Mouse (Mus musculus) embryonic facial prominence, embryonic 15.5 days (tissue): ENCODE data around the gene Gpr85. TPM values are rescaled to one million over a fixed set of nuclear protein-coding genes. Genes with fewer than 3 reads are reported as not detected.
"Not testable (repeated sequence)": the region's sequence is repeated elsewhere in the genome, so short reads cannot be mapped to it uniquely, and the experiment has no call there.

Experiments used
- ATAC-seq: fragments of 200-750 bp; cut with Nextera tagmentation; 2 replicates; pipeline ENCODE4 v1.8.0; 2017; ENCODE audit warnings: low read depth, moderate TSS enrichment; ENCODE audit not compliant: insufficient number of reproducible peaks, low FRiP score, low TSS enrichment
- H3K27ac ChIP-seq: fragments of 300-500 bp; sonication (generic); replicated peaks from 2 replicates; pipeline ENCODE4 v1.5.1; 2015; ENCODE audit warnings: mild to moderate bottlenecking, inconsistent platforms
- H3K27me3 ChIP-seq: fragments of 300-500 bp; sonication (generic); 2 replicates; pipeline ENCODE4 v1.6.1; 2015; ENCODE audit warnings: inconsistent platforms
- H3K36me3 ChIP-seq: fragments of 300-500 bp; sonication (generic); 2 replicates; pipeline ENCODE4 v1.6.1; 2015; ENCODE audit warnings: mild to moderate bottlenecking, inconsistent platforms
- H3K4me1 ChIP-seq: fragments of 300-500 bp; sonication (generic); 2 replicates; pipeline ENCODE4 v1.6.1; 2015; ENCODE audit warnings: inconsistent platforms
- H3K4me2 ChIP-seq: fragments of 300-500 bp; sonication (generic); replicated peaks from 2 replicates; pipeline ENCODE4 v1.6.1; 2015; ENCODE audit warnings: mild to moderate bottlenecking, inconsistent platforms
- H3K4me3 ChIP-seq: fragments of 300-500 bp; sonication (generic); replicated peaks from 2 replicates; pipeline ENCODE4 v1.5.1; 2015; ENCODE audit warnings: mild to moderate bottlenecking, inconsistent platforms
- H3K9ac ChIP-seq: fragments of 300-500 bp; sonication (generic); 2 replicates; pipeline ENCODE4 v1.6.1; 2015; ENCODE audit warnings: inconsistent platforms
- H3K9me3 ChIP-seq: fragments of 300-500 bp; sonication (generic); replicated peaks from 2 replicates; pipeline ENCODE4 v1.6.1; 2016; ENCODE audit warnings: inconsistent platforms
- WGBS: fragments of 180-500 bp; shearing (Covaris S2); methylation state at CpG from one replicate; pipeline ENCODE4 v1.1.7; 2015; 5-methylcytosine and 5-hydroxymethylcytosine counted together
- polyA plus RNA-seq: library from polyadenylated mRNA; unstranded; fragments of >200 nt; fragmentation: Nextera tagmentation; extraction: Ambion mirVana; gene quantifications from 2 replicates; pipeline ENCODE4 v1.2.1, GENCODE M21; 2015

The Gpr85 gene
- polyA plus RNA-seq, 1 experiment from 2014 or later = 4.6 TPM

DNA sequence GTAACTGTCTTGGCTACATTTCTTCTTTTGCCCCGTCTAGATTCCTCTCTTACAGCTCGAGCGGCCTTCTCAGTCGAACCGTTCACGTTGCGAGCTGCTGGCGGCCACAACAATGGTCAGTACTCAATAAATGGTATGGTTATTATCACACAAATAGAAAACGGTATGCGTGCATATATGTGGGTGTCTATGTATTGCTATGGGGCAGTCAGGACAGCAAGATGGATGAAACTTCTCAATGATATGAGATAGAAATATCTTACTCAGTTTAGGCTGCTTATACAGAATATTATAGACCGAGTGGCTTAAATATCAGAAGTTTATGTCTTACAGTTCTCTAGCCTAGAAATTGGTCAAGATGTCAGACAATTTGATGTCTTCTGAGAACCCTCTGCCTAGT, 14.5 kb upstream of the Gpr85 start:
- H3K36me3 ChIP-seq = no peaks in the 10 kb centered on the region
- no peak overlapping the region for H3K27ac ChIP-seq
- H3K27me3 ChIP-seq = no peaks in the 10 kb centered on the region
- no peak overlapping the region for H3K9ac ChIP-seq
- no peak overlapping the region for H3K4me2 ChIP-seq
- WGBS = 22% methylated on average over 11 of the region's 11 CpGs
- no peaks in the 10 kb centered on the region for H3K9me3 ChIP-seq
- no peak for ATAC-seq
- H3K4me3 ChIP-seq = no peak overlapping the region
- no peaks in the 10 kb centered on the region for H3K4me1 ChIP-seq

DNA sequence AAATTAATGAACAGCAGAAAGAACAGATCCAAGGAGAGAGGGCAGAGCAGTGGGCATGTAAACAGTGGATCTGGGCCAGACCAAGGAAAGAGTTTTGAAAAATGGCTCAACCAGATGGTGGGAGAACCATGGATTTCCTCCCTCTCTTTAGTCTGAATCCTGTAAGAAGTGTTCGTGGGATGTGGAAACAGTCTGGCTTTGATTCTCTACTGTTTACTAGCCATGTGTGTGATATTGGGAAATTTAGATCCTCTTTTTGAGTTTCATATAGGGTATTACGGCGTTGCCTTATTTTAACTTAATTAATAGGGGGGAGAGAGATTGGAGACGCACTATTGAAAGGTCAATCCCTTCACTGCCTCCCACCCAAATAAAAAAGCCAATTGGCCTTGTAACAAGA, 13.5 kb upstream of the Gpr85 start:
- no peak overlapping the region for H3K27ac ChIP-seq
- H3K4me1 ChIP-seq = no peaks in the 10 kb centered on the region
- no peaks in the 10 kb centered on the region for H3K9me3 ChIP-seq
- H3K27me3 ChIP-seq = no peaks in the 10 kb centered on the region
- no peak overlapping the region for H3K4me2 ChIP-seq
- no peak overlapping the region for H3K9ac ChIP-seq
- H3K4me3 ChIP-seq = no peak overlapping the region
- WGBS = 70% methylated on average over 4 of the region's 4 CpGs
- no peaks in the 10 kb centered on the region for H3K36me3 ChIP-seq
- no peak for ATAC-seq

DNA sequence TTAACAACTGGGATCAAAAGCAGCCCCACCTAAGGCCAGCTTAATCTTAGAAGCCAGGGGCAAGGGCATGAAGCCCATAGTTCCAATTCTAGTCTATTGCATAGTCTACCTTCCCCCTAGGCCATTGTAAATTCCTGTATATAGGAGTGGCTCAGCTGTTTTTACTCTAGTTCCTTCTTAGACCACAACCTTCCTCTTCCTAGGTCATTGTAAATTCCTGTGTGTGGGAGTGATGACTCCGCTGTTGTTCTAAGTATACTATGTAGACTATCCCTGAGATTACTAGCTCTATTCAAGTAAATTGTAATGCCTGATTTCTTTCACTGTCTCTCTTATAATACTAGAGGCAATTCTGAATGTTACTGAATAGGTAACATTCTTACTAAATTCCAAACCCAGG, 6.3 kb upstream of the Gpr85 start:
- not testable (repeated sequence) for ATAC-seq
- WGBS = 98% methylated on average over 1 of the region's 1 CpGs

DNA sequence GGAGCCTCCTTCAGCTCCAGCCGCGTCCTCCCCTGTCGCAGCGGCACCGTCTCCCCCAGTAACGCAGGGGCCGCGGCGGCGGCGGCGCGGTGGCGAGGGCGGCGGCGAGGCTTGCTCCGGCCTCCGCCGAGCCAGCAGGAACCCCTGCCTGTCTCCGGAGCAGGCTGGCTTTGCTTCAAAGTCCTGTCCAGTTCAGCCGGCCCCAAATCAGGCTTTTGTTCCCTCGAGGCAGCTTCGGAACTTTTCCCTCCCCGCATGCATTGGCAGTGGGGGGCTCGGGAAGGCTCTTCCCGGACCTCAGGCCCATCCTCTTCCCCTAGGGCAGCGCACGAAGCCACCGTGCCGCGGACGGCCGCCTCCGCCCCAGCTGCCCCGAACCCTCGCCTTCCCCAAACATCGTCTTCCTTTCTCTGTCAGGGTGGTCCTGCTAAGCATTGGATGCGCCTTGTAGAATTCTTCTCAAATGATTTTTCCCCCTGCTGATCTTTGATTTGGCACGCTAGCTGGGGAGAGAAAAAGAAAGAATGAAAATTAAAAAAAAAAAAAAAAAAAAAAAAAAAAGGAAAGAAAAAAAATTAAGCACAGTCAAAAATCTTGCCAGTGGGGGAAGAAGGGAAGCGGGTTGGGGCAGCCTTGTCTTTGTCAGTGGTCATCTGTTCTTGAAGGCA, 931 bp downstream of the Gpr85 start:
- WGBS = under 1% methylated on average over 41 of the region's 41 CpGs
- Histone ChIP-seq H3K4me1 (peaks cover 5% of the 10 kb centered on the region; the same call in 1 of the 2 replicates), H3K27ac (peak overlapping the region; percentile 81), H3K9me3 (no peaks in the 10 kb centered on the region), H3K27me3 (no peaks in the 10 kb centered on the region), H3K4me3 (peak overlapping the region; percentile 68), H3K9ac (peak overlapping the region; percentile 70), H3K4me2 (peak overlapping the region; percentile 90), H3K36me3 (no peaks in the 10 kb centered on the region)
- peak; percentile 82; the same call in 1 of the 2 replicates for ATAC-seq

More for the DNA sequence above, 6.3 kb upstream of the Gpr85 start:
- not testable (repeated sequence) for H3K9ac ChIP-seq, H3K36me3 ChIP-seq, H3K4me1 ChIP-seq, H3K9me3 ChIP-seq, H3K27ac ChIP-seq, H3K4me3 ChIP-seq, H3K27me3 ChIP-seq, H3K4me2 ChIP-seq

DNA sequence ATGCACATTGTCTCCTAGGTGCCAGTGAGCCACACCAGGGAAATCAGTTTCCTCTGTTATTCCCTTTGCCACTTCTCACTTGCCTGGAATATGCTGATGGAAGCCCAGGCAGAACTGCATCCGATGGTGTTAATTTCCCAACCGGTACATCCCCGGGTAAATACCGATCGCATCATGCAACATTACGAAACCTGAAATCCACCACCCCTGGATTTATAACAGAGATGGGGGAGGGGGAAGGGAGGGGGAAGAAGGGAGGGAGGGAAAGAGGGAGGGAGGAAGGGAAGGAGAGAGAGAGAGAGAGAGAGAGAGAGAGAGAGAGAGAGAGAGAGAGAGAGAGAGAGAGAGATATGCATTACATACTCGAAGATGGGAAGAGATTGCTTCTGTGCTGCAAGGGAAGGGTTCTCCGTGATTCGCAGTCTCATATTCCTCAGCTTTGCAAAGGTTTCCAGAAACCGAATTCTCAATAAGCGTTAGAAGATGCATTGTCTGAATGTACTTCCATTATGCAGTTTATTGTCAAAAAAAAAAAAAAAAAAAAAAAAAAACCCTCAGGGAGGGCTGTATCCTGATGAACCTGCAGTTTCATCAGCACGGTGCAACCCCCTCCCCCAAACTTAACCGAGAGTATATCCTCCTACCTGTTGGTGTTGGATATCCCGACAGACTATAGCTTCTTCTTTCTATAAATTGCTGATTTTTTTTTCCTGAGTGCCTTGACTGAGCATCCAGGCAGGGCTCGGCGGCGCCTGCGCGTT, 1.6 kb downstream of the Gpr85 start:
- WGBS = under 1% methylated on average over 19 of the region's 19 CpGs
- peak overlapping the region; percentile 81; the same call in 1 of the 2 replicates for H3K27ac ChIP-seq
- H3K9me3 ChIP-seq = no peaks in the 10 kb centered on the region
- no peak for ATAC-seq
- peak overlapping the region; percentile 70 for H3K9ac ChIP-seq
- peaks cover 5% of the 10 kb centered on the region; the same call in 1 of the 2 replicates for H3K4me1 ChIP-seq
- H3K4me2 ChIP-seq = peak overlapping the region; percentile 90
- no peaks in the 10 kb centered on the region for H3K36me3 ChIP-seq
- H3K4me3 ChIP-seq = peak overlapping the region; percentile 68
- no peaks in the 10 kb centered on the region for H3K27me3 ChIP-seq

DNA sequence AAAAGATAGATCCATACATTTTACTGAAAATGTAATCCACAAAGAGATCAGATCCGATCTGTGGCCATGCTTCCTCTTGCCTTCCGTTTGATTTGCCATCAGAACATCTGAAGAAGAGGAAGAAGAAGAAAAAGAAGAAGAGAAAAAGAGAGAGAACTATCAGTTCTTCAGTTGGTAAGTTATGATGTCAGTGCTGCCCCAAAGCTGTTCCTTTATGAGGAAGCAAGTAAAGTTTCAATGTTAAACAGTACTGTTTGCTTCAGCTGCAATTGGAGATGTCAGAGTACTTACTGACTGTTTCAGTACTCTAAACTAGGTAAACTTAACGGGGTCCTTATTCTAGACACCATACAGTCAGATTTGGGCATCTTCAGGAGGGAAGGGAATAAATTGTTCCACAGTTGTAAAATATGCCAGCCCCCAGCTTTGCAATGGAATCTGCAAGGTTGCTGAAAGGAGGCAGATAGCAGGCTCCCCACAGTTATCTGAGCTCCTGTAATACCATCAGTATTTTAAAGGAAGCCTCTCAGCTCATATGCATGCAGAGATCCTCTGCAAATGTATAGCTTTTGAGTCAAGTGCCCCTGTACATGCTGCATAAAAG, 2.7 kb downstream of the Gpr85 start:
- H3K4me1 ChIP-seq = peaks cover 5% of the 10 kb centered on the region; the same call in 1 of the 2 replicates
- no peaks in the 10 kb centered on the region for H3K27me3 ChIP-seq
- H3K27ac ChIP-seq = no peak overlapping the region
- H3K4me3 ChIP-seq = peak overlapping the region; percentile 68; the same call in 1 of the 2 replicates
- H3K4me2 ChIP-seq = no peak overlapping the region
- 63% methylated on average over 3 of the region's 3 CpGs for WGBS
- no peaks in the 10 kb centered on the region for H3K9me3 ChIP-seq
- no peak overlapping the region for H3K9ac ChIP-seq
- H3K36me3 ChIP-seq = no peaks in the 10 kb centered on the region
- no peak for ATAC-seq

DNA sequence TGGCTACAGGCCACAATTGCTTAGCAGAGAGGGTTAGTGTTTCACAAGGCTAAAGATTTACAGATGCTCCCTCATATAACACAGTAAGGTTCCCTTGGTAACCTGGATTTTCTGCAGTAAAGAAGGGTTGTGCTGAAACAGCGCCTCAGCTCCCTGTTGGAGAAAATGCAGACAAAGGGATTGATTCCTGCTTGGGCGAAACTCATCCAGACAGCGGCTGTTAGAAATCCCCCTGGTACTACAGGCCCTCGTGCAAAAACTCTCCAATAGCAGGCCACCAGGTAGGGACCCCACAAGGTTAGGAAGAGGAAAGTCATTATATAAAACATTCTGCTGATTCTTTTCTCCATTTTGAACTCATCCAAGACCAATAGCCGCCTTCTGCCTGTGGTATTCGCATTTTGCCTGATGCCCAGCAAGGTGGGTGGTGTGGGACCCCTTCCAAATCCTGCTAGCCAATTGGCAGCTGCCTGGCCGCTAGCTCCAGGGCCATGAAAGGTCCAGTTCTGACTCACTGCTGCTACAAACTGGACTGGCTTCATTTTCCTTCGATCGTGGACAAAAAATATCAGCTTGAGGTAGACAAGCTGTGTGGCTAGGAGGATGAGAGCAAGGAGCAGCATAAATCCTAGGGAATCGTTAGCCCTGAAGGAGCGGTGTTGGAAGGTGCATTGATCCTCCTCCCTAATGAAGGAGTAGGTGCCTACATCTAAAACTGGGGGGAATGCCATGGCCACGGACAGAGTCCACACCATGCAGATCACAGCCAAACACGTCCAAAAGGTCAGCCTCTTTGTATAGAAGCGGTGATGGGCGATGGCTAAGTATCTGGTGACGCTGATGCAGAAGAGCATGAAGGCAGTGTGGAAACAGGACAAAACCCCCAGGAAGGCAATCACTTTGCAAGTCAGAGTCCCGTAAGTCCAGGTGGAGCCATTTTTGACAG, 3.7 kb downstream of the Gpr85 start:
- H3K27ac ChIP-seq = no peak overlapping the region
- no peaks in the 10 kb centered on the region for H3K9me3 ChIP-seq
- H3K4me2 ChIP-seq = no peak overlapping the region
- no peaks in the 10 kb centered on the region for H3K36me3 ChIP-seq
- ATAC-seq = no peak; the same call in 1 of the 2 replicates
- no peak overlapping the region for H3K4me3 ChIP-seq
- no peaks in the 10 kb centered on the region for H3K27me3 ChIP-seq
- H3K4me1 ChIP-seq = peaks cover 5% of the 10 kb centered on the region; the same call in 1 of the 2 replicates
- 61% methylated on average over 17 of the region's 17 CpGs for WGBS
- no peak overlapping the region for H3K9ac ChIP-seq

DNA sequence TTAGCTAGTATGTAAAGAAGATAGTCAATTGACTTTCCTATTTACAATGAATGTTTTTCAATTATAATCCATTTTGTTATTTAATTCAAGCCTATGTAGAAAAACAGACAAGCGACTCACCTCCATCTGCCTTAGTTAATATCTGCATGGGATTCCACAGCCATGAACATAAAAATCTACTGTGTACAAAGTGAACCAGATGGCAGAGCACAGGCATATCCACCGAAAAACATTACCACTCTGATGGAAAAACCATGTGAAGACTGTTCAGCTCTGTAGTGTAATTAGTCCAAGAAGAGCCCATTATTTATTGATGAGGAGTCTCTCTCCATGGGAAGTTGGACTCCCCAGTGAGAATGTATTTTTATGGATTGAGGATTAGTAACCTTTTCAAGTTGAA, 7.0 kb downstream of the Gpr85 start:
- H3K27ac ChIP-seq = no peak overlapping the region
- H3K9ac ChIP-seq = no peak overlapping the region
- H3K4me1 ChIP-seq = peaks cover 5% of the 10 kb centered on the region; the same call in 1 of the 2 replicates
- no peaks in the 10 kb centered on the region for H3K36me3 ChIP-seq
- H3K27me3 ChIP-seq = no peaks in the 10 kb centered on the region
- ATAC-seq = no peak
- 74% methylated on average over 2 of the region's 2 CpGs for WGBS
- no peak overlapping the region for H3K4me2 ChIP-seq
- H3K9me3 ChIP-seq = no peaks in the 10 kb centered on the region
- no peak overlapping the region for H3K4me3 ChIP-seq

DNA sequence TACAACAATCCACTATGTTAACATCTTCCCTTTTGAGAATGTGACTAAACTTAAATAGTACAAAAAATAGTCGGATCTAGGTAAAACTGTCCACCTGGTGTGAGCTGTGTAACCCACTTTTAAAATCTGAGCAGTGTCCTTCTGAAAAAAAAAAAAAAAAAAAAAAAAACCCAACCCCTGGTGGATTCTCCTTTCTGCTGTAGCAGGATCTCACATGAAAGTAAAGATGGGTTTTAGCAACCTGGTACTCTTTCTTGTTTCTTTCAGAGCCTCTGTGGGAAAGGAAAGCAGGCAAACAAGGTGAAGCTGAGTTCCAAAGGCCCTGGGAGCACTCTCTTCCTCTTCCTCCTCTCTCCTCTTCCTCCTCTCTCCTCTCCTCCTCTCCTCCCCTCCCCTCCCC, 10.9 kb downstream of the Gpr85 start:
- H3K27me3 ChIP-seq = no peaks in the 10 kb centered on the region
- no peak overlapping the region for H3K27ac ChIP-seq
- WGBS = 74% methylated on average over 1 of the region's 1 CpGs
- no peak overlapping the region for H3K9ac ChIP-seq
- no peak for ATAC-seq
- H3K36me3 ChIP-seq = no peaks in the 10 kb centered on the region
- no peaks in the 10 kb centered on the region for H3K4me1 ChIP-seq
- no peak overlapping the region for H3K4me3 ChIP-seq
- H3K9me3 ChIP-seq = no peaks in the 10 kb centered on the region
- H3K4me2 ChIP-seq = no peak overlapping the region

DNA sequence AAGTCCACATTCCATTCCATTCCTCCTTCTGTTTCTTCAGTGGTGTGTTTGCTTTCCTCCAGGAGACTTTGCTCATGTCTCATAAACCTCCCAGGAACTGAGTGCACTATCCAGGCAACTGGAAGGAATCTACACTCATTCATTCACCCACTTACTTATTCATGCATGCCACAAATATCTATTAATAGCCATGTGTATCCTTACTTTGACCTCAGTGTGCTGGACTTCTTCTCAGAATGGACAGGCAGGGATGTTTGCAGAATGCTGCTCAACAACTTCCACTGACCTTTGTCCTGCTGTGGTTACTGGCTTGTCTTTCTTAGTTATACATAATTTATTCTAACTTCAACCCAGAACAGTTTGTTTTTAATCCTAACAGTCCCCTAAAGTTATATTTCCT, 23.1 kb downstream of the Gpr85 start:
- no peaks in the 10 kb centered on the region for H3K9me3 ChIP-seq
- no peaks in the 10 kb centered on the region for H3K4me1 ChIP-seq
- no peak for ATAC-seq
- H3K27me3 ChIP-seq = no peaks in the 10 kb centered on the region
- no peak overlapping the region for H3K4me3 ChIP-seq
- H3K9ac ChIP-seq = no peak overlapping the region
- H3K36me3 ChIP-seq = no peaks in the 10 kb centered on the region
- H3K27ac ChIP-seq = no peak overlapping the region
- no peak overlapping the region for H3K4me2 ChIP-seq

DNA sequence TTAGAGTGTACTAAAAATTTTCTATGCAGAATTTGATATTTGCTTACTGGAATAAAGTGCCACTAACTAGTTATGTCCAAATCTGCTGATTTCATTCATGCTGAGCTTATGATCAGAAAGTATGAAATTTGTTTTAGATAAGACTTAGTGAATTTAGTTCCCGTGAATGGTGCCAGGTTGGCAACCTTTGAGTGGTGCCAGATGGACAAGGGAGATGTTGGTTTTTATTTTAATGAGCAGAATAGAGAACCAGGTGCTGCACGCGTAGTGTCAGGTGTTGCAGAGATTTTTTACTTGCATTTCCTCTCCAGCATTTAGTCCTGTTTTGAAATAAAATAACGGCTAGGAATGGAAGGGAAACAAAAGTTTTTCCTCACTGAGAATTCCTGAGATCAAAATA, 27.6 kb downstream of the Gpr85 start:
- no peak for ATAC-seq
- H3K4me2 ChIP-seq = no peak overlapping the region
- no peaks in the 10 kb centered on the region for H3K36me3 ChIP-seq
- WGBS = 81% methylated on average over 4 of the region's 4 CpGs
- no peak overlapping the region for H3K9ac ChIP-seq
- no peaks in the 10 kb centered on the region for H3K4me1 ChIP-seq
- no peak overlapping the region for H3K4me3 ChIP-seq
- no peak overlapping the region for H3K27ac ChIP-seq
- no peaks in the 10 kb centered on the region for H3K9me3 ChIP-seq
- no peaks in the 10 kb centered on the region for H3K27me3 ChIP-seq
